21 mouse cellular contexts compared by ENCODE assay signal in genomic region chr2:164558426-164558825, GRCm38 (mm10). TPM values are rescaled to one million over a fixed set of nuclear protein-coding genes. Genes with fewer than 3 reads are reported as not detected.
DNase-seq lines count a peak whose midpoint lies in the region; ATAC-seq and TF ChIP-seq lines count a peak whose summit lies in the region.
"Had no signal": no experiment of that assay in that cellular context is flagged by ENCODE, and none has a peak within 500 bp of the region (broad histone marks: within the 10 kb centered on the region; RNA-seq: fewer than 3 reads in every experiment).

No protein-coding gene starts in this region.

- H3K27me3 ChIP-seq in spleen, adult 2 months (ENCODE audit: control insufficient read depth, insufficient read depth, low read length), result peaks cover under 1% of the 10 kb centered on the region; the same call in 1 of the 2 replicates

- peak; percentile 27 for DNase-seq in layer of hippocampus, adult 11-12 months (ENCODE audit: low spot score)
- no peak for DNase-seq in layer of hippocampus, postnatal 25 days (ENCODE audit: extremely low spot score in 1 of 2, low spot score in 1 of 2)
- DNase-seq in spleen, adult 2 months (ENCODE audit: low read depth in 1 of 2, low spot score in 2 of 2), result no peak
- DNase-seq in spleen, postnatal 10 days (ENCODE audit: low spot score in 2 of 2), result no peak
- DNase-seq in cerebellum, adult 11 months, result no peak
- no peak for DNase-seq in thymus, postnatal 25 days
- no peak for DNase-seq in urinary bladder, postnatal 14 days (ENCODE audit: low spot score)
- DNase-seq: adrenal gland, postnatal 14 days; cerebellum, postnatal 25 days; heart, adult 2 months; heart, postnatal 10 days; kidney, adult 18-20 months; kidney, postnatal 36 days; liver, postnatal 0 days; thymus, postnatal 36 days had no signal

- no peak for TF ChIP-seq POLR2A in spleen, adult 2 months (IDR thresholded peaks at IDR 0.05; ENCODE audit: low read depth, low read length)

- H3K4me1 ChIP-seq in spleen, adult 2 months (ENCODE audit: control insufficient read depth, insufficient read depth, insufficient read length), result peaks cover 6% of the 10 kb centered on the region; the same call in 1 of the 2 replicates

- H3K27ac ChIP-seq in spleen, adult 2 months (ENCODE audit: insufficient read depth, low read length), result 0 out of 2 replicates have a peak overlapping the region, but pooled peaks have one; percentile 8
- H3K27ac ChIP-seq: heart, adult 2 months; hindbrain, embryonic 15.5 days; limb, embryonic 13.5 days; midbrain, embryonic 13.5 days had no signal

- peak; percentile 27; the same call in 1 of the 2 replicates for ATAC-seq in megakaryocyte progenitor cell, adult 5-6 weeks (replicated peaks; ENCODE audit: poor library complexity)
- ATAC-seq: liver, postnatal 0 days; midbrain, embryonic 13.5 days had no signal

- no peak for TF ChIP-seq CTCF in spleen, adult 2 months (IDR thresholded peaks at IDR 0.05; ENCODE audit: extremely low read depth, insufficient read depth, insufficient read length, insufficient replicate concordance)

- no peak overlapping the region for H3K4me3 ChIP-seq in spleen, adult 2 months (ENCODE audit: extremely low read depth, insufficient read depth, insufficient read length)
- H3K4me3 ChIP-seq: heart, adult 2 months; hindbrain, embryonic 15.5 days; limb, embryonic 13.5 days; midbrain, embryonic 13.5 days had no signal

- WGBS in spleen, adult 2 months, result 71% methylated on average over 8 of the region's 8 CpGs

- H3K36me3 ChIP-seq in spleen, adult 2 months (ENCODE audit: control insufficient read depth, insufficient read depth, low read length), result no peaks in the 10 kb centered on the region
- H3K36me3 ChIP-seq: hindbrain, embryonic 15.5 days; limb, embryonic 13.5 days; midbrain, embryonic 13.5 days had no signal

RNA-seq across cellular contexts. Expression of gene Wfdc2, which starts 3.8 kb away (rescaled TPM):
- total RNA-seq in layer of hippocampus, postnatal 25 days (2021), result under 1 TPM in 1 of 2 experiments, not detected in 1; 0.34 TPM
- 0.33 and 0.47 TPM in 2 replicates for polyA plus RNA-seq in spleen, adult 2 months (2012; rRNA removed)
- total RNA-seq in megakaryocyte progenitor cell, adult 5-6 weeks (2015), result not detected in 2 replicates
- 1.8 TPM in 1 of 2 replicates, not detected in the other for total RNA-seq in megakaryocyte progenitor cell, adult 5-6 weeks (2017)
- total RNA-seq: gastrocnemius, adult 18-20 months had no signal

RNA-seq across cellular contexts. Expression of gene Spint3, which starts 14.8 kb away (rescaled TPM):
- not detected for total RNA-seq in layer of hippocampus, postnatal 25 days (2021)
- not detected in 2 replicates for polyA plus RNA-seq in spleen, adult 2 months (2012; rRNA removed)
- not detected in 2 replicates for total RNA-seq in megakaryocyte progenitor cell, adult 5-6 weeks (2015)
- total RNA-seq in megakaryocyte progenitor cell, adult 5-6 weeks (2017), result not detected in 2 replicates
- total RNA-seq: adrenal gland, postnatal 14 days; gastrocnemius, adult 18-20 months; heart, adult 2 months; heart, postnatal 10 days had no signal
- polyA plus RNA-seq: embryonic facial prominence, embryonic 11.5 days; heart, adult 2 months; hindbrain, embryonic 15.5 days; limb, embryonic 13.5 days; liver, postnatal 0 days; midbrain, embryonic 13.5 days had no signal

RNA-seq across cellular contexts. Expression of gene Wfdc6a, which starts 26.8 kb away (rescaled TPM):
- total RNA-seq in layer of hippocampus, postnatal 25 days (2021), result not detected
- 0.15 and 0.21 TPM in 2 replicates for polyA plus RNA-seq in spleen, adult 2 months (2012; rRNA removed)
- not detected in 2 replicates for total RNA-seq in megakaryocyte progenitor cell, adult 5-6 weeks (2015)
- not detected in 2 replicates for total RNA-seq in megakaryocyte progenitor cell, adult 5-6 weeks (2017)
- total RNA-seq: gastrocnemius, adult 18-20 months; heart, postnatal 10 days had no signal
- polyA plus RNA-seq: embryonic facial prominence, embryonic 11.5 days; hindbrain, embryonic 15.5 days; limb, embryonic 13.5 days; liver, postnatal 0 days; midbrain, embryonic 13.5 days had no signal

RNA-seq across cellular contexts. Expression of gene Eppin, which starts 35.0 kb away (rescaled TPM):
- not detected for total RNA-seq in layer of hippocampus, postnatal 25 days (2021)
- polyA plus RNA-seq in spleen, adult 2 months (2012; rRNA removed), result not detected in 2 replicates
- total RNA-seq in megakaryocyte progenitor cell, adult 5-6 weeks (2015), result not detected in 2 replicates
- total RNA-seq in megakaryocyte progenitor cell, adult 5-6 weeks (2017), result not detected in 2 replicates
- total RNA-seq: adrenal gland, postnatal 14 days; gastrocnemius, adult 18-20 months; heart, adult 2 months; heart, postnatal 10 days had no signal
- polyA plus RNA-seq: embryonic facial prominence, embryonic 11.5 days; hindbrain, embryonic 15.5 days; limb, embryonic 13.5 days; liver, postnatal 0 days; midbrain, embryonic 13.5 days had no signal

RNA-seq across cellular contexts. Expression of gene Wfdc6b, which starts 54.9 kb away (rescaled TPM):
- total RNA-seq in layer of hippocampus, postnatal 25 days (2021), result not detected
- polyA plus RNA-seq in spleen, adult 2 months (2012; rRNA removed), result not detected in 2 replicates
- total RNA-seq in megakaryocyte progenitor cell, adult 5-6 weeks (2015), result not detected in 2 replicates
- total RNA-seq in megakaryocyte progenitor cell, adult 5-6 weeks (2017), result not detected in 2 replicates
- total RNA-seq: adrenal gland, postnatal 14 days; gastrocnemius, adult 18-20 months; heart, adult 2 months; heart, postnatal 10 days had no signal
- polyA plus RNA-seq: embryonic facial prominence, embryonic 11.5 days; heart, adult 2 months; hindbrain, embryonic 15.5 days; limb, embryonic 13.5 days; liver, postnatal 0 days; midbrain, embryonic 13.5 days had no signal
